In the genomic region with DNA sequence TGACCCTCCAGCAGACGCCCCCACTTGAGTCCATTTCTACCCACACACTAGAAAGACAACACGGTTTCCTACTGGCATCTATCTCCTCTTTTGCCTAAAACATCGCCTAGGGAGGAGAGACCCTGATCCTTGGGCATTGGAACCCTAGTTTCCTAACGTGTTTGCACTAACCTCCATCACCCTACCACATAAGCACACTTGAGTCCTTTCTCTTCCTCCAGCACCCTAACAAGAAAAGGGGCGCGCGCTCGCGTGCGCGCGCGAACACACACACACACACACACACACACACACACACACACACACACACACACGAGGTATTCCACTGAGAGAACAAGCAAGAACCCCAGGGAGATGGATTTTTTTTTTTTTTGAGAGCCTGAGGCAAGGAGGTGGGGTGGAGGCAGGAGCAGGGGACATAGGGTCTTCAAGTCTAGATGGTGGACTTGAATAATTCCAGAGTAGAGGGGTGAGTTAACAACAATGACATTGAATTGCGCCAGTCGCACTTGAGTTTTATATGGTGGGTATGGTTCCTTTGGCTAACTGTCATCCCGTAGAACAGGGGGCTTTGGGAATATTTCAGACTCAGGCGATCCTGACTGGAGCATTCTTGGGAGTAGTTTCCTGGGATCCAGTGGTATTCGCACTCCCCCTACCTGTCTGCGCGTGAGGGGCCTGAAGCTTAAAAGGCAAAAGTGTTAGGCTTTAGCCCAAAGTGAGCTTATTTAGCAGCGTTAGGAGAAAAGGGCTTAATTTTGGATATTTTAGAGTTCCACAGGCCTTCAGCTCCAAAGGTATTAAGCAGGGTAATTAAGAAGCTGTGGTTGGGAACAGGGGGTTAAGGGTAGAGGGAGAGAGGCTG, we compare ENCODE assay signal across 10 mouse cellular contexts. TPM values are rescaled to one million over a fixed set of nuclear protein-coding genes. Genes with fewer than 3 reads are reported as not detected.
DNase-seq lines count a peak whose midpoint lies in the region; ATAC-seq and TF ChIP-seq lines count a peak whose summit lies in the region.
"Had no signal": no experiment of that assay in that cellular context is flagged by ENCODE, and none has a peak within 500 bp of the region (broad histone marks: within the 10 kb centered on the region; RNA-seq: fewer than 3 reads in every experiment).

No protein-coding gene starts in this region.

- peak in 1 of 2 experiments; percentile 22 for DNase-seq in layer of hippocampus, adult 2 months (ENCODE audit: low spot score in 2 of 2)
- no peak for DNase-seq in layer of hippocampus, adult 9-11 months
- peak; percentile 30 to 57 for DNase-seq in cerebellum, postnatal 25 days
- peak; percentile 32 for DNase-seq in neural tube, embryonic 11.5 days (ENCODE audit: low spot score)
- no peak for DNase-seq in spleen, postnatal 4 days (ENCODE audit: low spot score in 2 of 2)
- no peak for DNase-seq in kidney, postnatal 36 days
- no peak for DNase-seq in kidney, adult 11 months

- H3K4me3 ChIP-seq in layer of hippocampus, adult 2 months = peak overlapping the region; percentile 60
- H3K4me3 ChIP-seq in hindbrain, embryonic 16.5 days (ENCODE audit: low read length) = peak overlapping the region; percentile 57
- peak overlapping the region; percentile 42 for H3K4me3 ChIP-seq in neural tube, embryonic 11.5 days (ENCODE audit: low read depth, low read length)

- H3K27me3 ChIP-seq in hindbrain, embryonic 16.5 days (replicated peaks; ENCODE audit: control insufficient read depth, insufficient read depth, low read length) = no peaks in the 10 kb centered on the region
- H3K27me3 ChIP-seq in neural tube, embryonic 11.5 days (ENCODE audit: control insufficient read depth, insufficient read depth, low read length) = no peaks in the 10 kb centered on the region

- H3K9ac ChIP-seq in hindbrain, embryonic 16.5 days (ENCODE audit: low read depth, low read length) = peak overlapping the region; percentile 69
- no peak overlapping the region for H3K9ac ChIP-seq in neural tube, embryonic 11.5 days (ENCODE audit: low read length)

- WGBS in hindbrain, embryonic 16.5 days = 11% methylated on average over 22 of the region's 22 CpGs
- WGBS in neural tube, embryonic 11.5 days = 21% methylated on average over 20 of the region's 22 CpGs

- no peaks in the 10 kb centered on the region for H3K4me1 ChIP-seq in hindbrain, embryonic 16.5 days (ENCODE audit: control insufficient read depth, insufficient read depth, low read depth, low read length)
- no peaks in the 10 kb centered on the region for H3K4me1 ChIP-seq in neural tube, embryonic 11.5 days (ENCODE audit: control insufficient read depth, insufficient read depth, low read length)

- no peaks in the 10 kb centered on the region for H3K9me3 ChIP-seq in hindbrain, embryonic 16.5 days (ENCODE audit: control insufficient read depth, low read length)
- no peaks in the 10 kb centered on the region for H3K9me3 ChIP-seq in neural tube, embryonic 11.5 days (ENCODE audit: control insufficient read depth, low read length)

- ATAC-seq in hindbrain, embryonic 16.5 days = peak; percentile 35
- peak; percentile 26; the same call in 1 of the 2 replicates for ATAC-seq in neural tube, embryonic 11.5 days (ENCODE audit: insufficient read depth, low FRiP score, low TSS enrichment)

- H3K27ac ChIP-seq in layer of hippocampus, adult 2 months = peak overlapping the region; percentile 80
- H3K27ac ChIP-seq in hindbrain, embryonic 16.5 days (ENCODE audit: low read depth, low read length) = peak overlapping the region; percentile 80
- H3K27ac ChIP-seq in neural tube, embryonic 11.5 days (ENCODE audit: low read depth, low read length) = no peak overlapping the region

- H3K36me3 ChIP-seq in hindbrain, embryonic 16.5 days (ENCODE audit: control insufficient read depth, insufficient read depth, low read length) = no peaks in the 10 kb centered on the region
- H3K36me3 ChIP-seq in neural tube, embryonic 11.5 days (ENCODE audit: control insufficient read depth, insufficient read depth, low read length) = no peaks in the 10 kb centered on the region

- H3K4me2 ChIP-seq in hindbrain, embryonic 16.5 days (ENCODE audit: low read length) = peak overlapping the region; percentile 60
- peak overlapping the region; percentile 63 for H3K4me2 ChIP-seq in neural tube, embryonic 11.5 days (ENCODE audit: low read depth)

- TF ChIP-seq CTCF in layer of hippocampus, adult 2 months (conservative IDR thresholded peaks at IDR 0.05) = peak; percentile 28; the same call in 1 of the 2 replicates

RNA-seq across cellular contexts. Expression of a gene that starts 0.6 kb away (rescaled TPM):
- total RNA-seq in layer of hippocampus, adult 2 months (2021) = 10 to 100 TPM; 43.7 to 44.6 TPM
- 22.8 and 24.3 TPM in 2 replicates for polyA plus RNA-seq in hindbrain, embryonic 16.5 days (2015; fragmentation: Nextera tagmentation; extraction: Ambion mirVana)
- 2.5 and 3.8 TPM in 2 replicates for polyA plus RNA-seq in neural tube, embryonic 11.5 days (2014; fragmentation: Nextera tagmentation; extraction: Ambion mirVana)
- total RNA-seq: hematopoietic stem cell, adult 5-6 weeks had no signal
- polyA plus RNA-seq: spleen, adult 2 months had no signal

Comparison
In these comparisons a context has a peak if more than half of its experiments do, and no peak if none do; other contexts are left out.
1. DNase-seq: peak in cerebellum, postnatal 25 days (2 of 2) and neural tube, embryonic 11.5 days (single experiment); none in layer of hippocampus, adult 9-11 months (single experiment), spleen, postnatal 4 days (0 of 2), kidney, postnatal 36 days (0 of 2) and kidney, adult 11 months (single experiment).
2. Peak in every context shown above with its lines, with median percentiles within 50 percentile points of each other: H3K4me3 ChIP-seq.